Mouse (Mus musculus): ENCODE data around the gene Zfp62. TPM values are rescaled to one million over a fixed set of nuclear protein-coding genes. Genes with fewer than 3 reads are reported as not detected.

The Zfp62 gene
- polyA plus RNA-seq (2012; rRNA removed): 1.7 and 2.2 TPM in 2 replicates

GRCm38 (mm10) chr11:49203129-49203768 is at the start of gene Zfp62:
TSS of gene Zfp62 (plus strand) at chr11:49203292.

GRCm38 (mm10) chr11:49154077-49154476 is 49.0 kb upstream of the Zfp62 start, which contains the start of gene Olfr1394:
TSS of gene Olfr1394 (plus strand) at chr11:49154377.

GRCm38 (mm10) chr11:49186955-49187488 is 16.1 kb upstream of the Zfp62 start, which contains the start of gene Btnl9:
TSS of gene Btnl9 (minus strand) at chr11:49187159.

DNA sequence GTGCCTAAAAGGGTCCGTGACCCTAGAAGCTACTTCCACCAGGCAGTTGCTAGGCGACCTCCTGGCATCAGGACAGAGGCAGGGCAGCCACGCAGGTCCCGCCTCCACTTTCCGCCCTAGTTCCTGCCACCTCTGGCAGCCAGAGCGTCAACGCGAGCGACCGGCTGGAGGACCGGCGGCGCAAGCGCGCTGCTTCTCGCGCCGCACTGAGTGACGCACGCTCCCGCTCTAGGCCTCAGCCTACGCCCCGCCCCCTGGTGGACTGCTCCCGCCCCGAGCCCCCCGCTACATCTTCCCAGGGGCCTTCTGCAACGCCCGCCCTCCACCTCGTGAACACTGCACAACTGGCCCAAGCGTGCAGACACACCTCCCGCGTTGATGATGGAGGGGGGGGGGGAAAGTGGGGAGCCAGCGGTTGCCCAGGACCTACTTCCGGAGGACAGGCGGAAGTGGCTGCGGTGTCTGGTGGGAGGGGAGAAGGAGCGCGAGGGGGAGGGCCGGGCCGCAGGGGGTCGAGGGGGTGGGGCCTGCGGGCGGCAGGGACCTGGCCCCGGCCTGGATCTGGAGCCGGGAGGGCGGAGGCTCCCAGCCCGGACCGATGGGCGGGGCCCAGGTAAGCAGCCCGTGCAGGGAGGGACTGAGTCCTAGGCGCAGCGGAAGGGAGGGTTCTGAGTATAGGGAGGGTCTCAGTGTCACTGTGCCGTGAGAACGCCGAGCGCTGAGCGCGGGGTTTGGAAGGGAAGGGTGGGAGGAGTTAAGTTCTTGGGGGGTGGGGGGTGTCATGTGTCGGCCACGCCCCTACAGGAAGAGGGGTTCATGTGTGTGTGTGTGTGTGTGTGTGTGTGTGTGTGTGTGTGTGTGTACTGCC is 40.9 kb downstream of the Zfp62 start, which contains the start of gene Mgat1:
Mgat1 (plus strand) TSS at position 465 of the 868 bp plus-strand sequence.

Other genes starting within 250 kb of the Zfp62 start
- not detected in 2 replicates for gene Olfr56, start 224.4 kb upstream of the Zfp62 start, polyA plus RNA-seq (2012; rRNA removed)
- 0.79 and 1.2 TPM in 2 replicates for gene 9930111J21Rik1, start 223.9 kb upstream of the Zfp62 start, polyA plus RNA-seq (2012; rRNA removed)
- 0.03 and 0.07 TPM in 2 replicates for gene Gm12185, start 211.1 kb upstream of the Zfp62 start, polyA plus RNA-seq (2012; rRNA removed)
- 0.15 and 0.20 TPM in 2 replicates for gene Tgtp1, start 209.1 kb upstream of the Zfp62 start, polyA plus RNA-seq (2012; rRNA removed)
- 0.57 and 0.64 TPM in 2 replicates for gene 9930111J21Rik2, start 152.1 kb upstream of the Zfp62 start, polyA plus RNA-seq (2012; rRNA removed)
- 0.34 and 1.0 TPM in 2 replicates for gene Tgtp2, start 139.1 kb upstream of the Zfp62 start, polyA plus RNA-seq (2012; rRNA removed)
- gene Ifi47, start 126.7 kb upstream of the Zfp62 start, polyA plus RNA-seq (2012; rRNA removed): 2.0 and 2.4 TPM in 2 replicates
- 0.15 TPM in 1 of 2 replicates, not detected in the other for gene Olfr1396, start 88.4 kb upstream of the Zfp62 start, polyA plus RNA-seq (2012; rRNA removed)
- not detected in 2 replicates for gene Olfr1395, start 61.0 kb upstream of the Zfp62 start, polyA plus RNA-seq (2012; rRNA removed)
- gene Olfr1394, start 48.9 kb upstream of the Zfp62 start, polyA plus RNA-seq (2012; rRNA removed): not detected in 2 replicates
- gene Btnl9, start 16.1 kb upstream of the Zfp62 start, polyA plus RNA-seq (2012; rRNA removed): 0.95 and 2.9 TPM in 2 replicates
- 159 and 190 TPM in 2 replicates for gene Mgat1, start 40.9 kb downstream of the Zfp62 start, polyA plus RNA-seq (2012; rRNA removed)
- 0.05 and 0.08 TPM in 2 replicates for gene Olfr1393, start 75.0 kb downstream of the Zfp62 start, polyA plus RNA-seq (2012; rRNA removed)
- gene Olfr1392, start 82.0 kb downstream of the Zfp62 start, polyA plus RNA-seq (2012; rRNA removed): 0.22 TPM in 1 of 2 replicates, not detected in the other
- gene Olfr10, start 101.4 kb downstream of the Zfp62 start, polyA plus RNA-seq (2012; rRNA removed): not detected in 2 replicates
- gene Olfr1391, start 119.5 kb downstream of the Zfp62 start, polyA plus RNA-seq (2012; rRNA removed): not detected in 2 replicates
- gene Olfr1390, start 131.9 kb downstream of the Zfp62 start, polyA plus RNA-seq (2012; rRNA removed): not detected in 2 replicates
- gene Olfr1389, start 219.8 kb downstream of the Zfp62 start, polyA plus RNA-seq (2012; rRNA removed): not detected in 2 replicates
- gene Olfr1388, start 233.3 kb downstream of the Zfp62 start, polyA plus RNA-seq (2012; rRNA removed): 0.10 and 0.26 TPM in 2 replicates